Mouse (Mus musculus) subcutaneous adipose tissue, adult 2 months (tissue): Measurements from ENCODE around the gene Gm3526. TPM values are rescaled to one million over a fixed set of nuclear protein-coding genes. Genes with fewer than 3 reads are reported as not detected.

Experiments used
- polyA plus RNA-seq: library from polyadenylated mRNA; depleted of rRNA; stranded (reverse); fragments of >200 nt; gene quantifications from 2 replicates; pipeline ENCODE4 v1.2.3, GENCODE M21; 2012; ENCODE audit warnings: low replicate concordance; rRNA removed

The Gm3526 gene
- polyA plus RNA-seq = not detected in 2 replicates

DNA sequence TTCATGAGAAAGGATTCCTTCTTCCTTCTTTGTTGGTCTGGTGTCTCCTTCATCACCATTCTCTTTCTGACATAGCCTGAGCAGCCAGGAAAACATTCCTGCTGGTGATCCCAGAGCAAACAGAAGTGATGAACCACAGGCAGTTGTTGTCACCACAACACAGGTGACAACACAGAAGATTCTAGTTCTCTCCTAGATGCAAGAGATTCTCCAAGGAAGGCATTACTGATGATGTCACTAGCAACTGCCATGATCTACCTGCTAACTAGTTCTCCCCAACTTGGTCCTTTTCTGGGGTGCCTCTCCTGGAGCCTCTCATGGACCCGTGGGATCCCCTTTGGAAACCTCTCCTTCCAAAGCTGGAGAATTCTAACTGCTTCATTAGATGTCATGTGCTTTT is at the start of gene Gm3526:
Gm3526 (minus strand) TSS at position 101 of the 400 bp plus-strand sequence.

Other genes with a start within 250 kb of the Gm3526 start
- gene Gm3298, start 244.7 kb downstream of the Gm3526 start, polyA plus RNA-seq = not detected in 2 replicates
- not detected in 2 replicates for gene 4930555G01Rik, start 210.0 kb downstream of the Gm3526 start, polyA plus RNA-seq
- gene Gm8281, start 189.5 kb downstream of the Gm3526 start, polyA plus RNA-seq = 0.75 TPM in 1 of 2 replicates, not detected in the other
- gene Gm8279, start 129.1 kb downstream of the Gm3526 start, polyA plus RNA-seq = not detected in 2 replicates
- gene Gm3317, start 96.0 kb downstream of the Gm3526 start, polyA plus RNA-seq = not detected in 2 replicates
- gene Gm8271, start 74.8 kb downstream of the Gm3526 start, polyA plus RNA-seq = not detected in 2 replicates
- gene Gm3542, start 74.3 kb upstream of the Gm3526 start, polyA plus RNA-seq = not detected in 2 replicates
- gene Gm3500, start 128.5 kb upstream of the Gm3526 start, polyA plus RNA-seq = 0.09 and 0.28 TPM in 2 replicates
- gene Gm3194, start 194.9 kb upstream of the Gm3526 start, polyA plus RNA-seq = 0.17 and 0.92 TPM in 2 replicates
- not detected in 2 replicates for gene Gm8246, start 217.2 kb upstream of the Gm3526 start, polyA plus RNA-seq
- not detected in 2 replicates for gene Gm3187, start 223.6 kb upstream of the Gm3526 start, polyA plus RNA-seq
- 0.14 and 0.47 TPM in 2 replicates for gene Gm3488, start 241.1 kb upstream of the Gm3526 start, polyA plus RNA-seq